Mouse (Mus musculus) forebrain, embryonic 14.5 days (tissue): Measurements from ENCODE around the gene H2afj. TPM values are rescaled to one million over a fixed set of nuclear protein-coding genes. Genes with fewer than 3 reads are reported as not detected.

Experiments used
- ATAC-seq: fragments of 200-750 bp; cut with Nextera tagmentation; 2 replicates; pipeline ENCODE4 v1.8.0; 2017; ENCODE audit warnings: mild to moderate bottlenecking, moderate library complexity
- DNase-seq: peaks from one replicate; pipeline ENCODE4 v3.0.0-alpha.2; 2015; ENCODE audit warnings: low spot score
- H3K27ac ChIP-seq: fragments of 300-500 bp; sonication (generic); 2 replicates; pipeline ENCODE4 v1.5.1; 2014; ENCODE audit warnings: low read depth, mild to moderate bottlenecking, control low read depth, low read length, moderate library complexity
- H3K27me3 ChIP-seq: fragments of 300-500 bp; sonication (generic); replicated peaks from 2 replicates; pipeline ENCODE4 v1.6.1; 2014; ENCODE audit warnings: low read length, control low read depth, mixed read lengths; ENCODE audit not compliant: control insufficient read depth, insufficient read depth
- H3K36me3 ChIP-seq: fragments of 300-500 bp; sonication (generic); 2 replicates; pipeline ENCODE4 v1.6.1; 2014; ENCODE audit warnings: low read length, control low read depth; ENCODE audit not compliant: control insufficient read depth, insufficient read depth
- H3K4me1 ChIP-seq: fragments of 300-500 bp; sonication (generic); 2 replicates; pipeline ENCODE4 v1.6.1; 2014; ENCODE audit warnings: antibody characterized with exemption, low read length, control low read depth; ENCODE audit not compliant: control insufficient read depth, insufficient read depth
- H3K4me2 ChIP-seq: fragments of 300-500 bp; sonication (generic); 2 replicates; pipeline ENCODE4 v1.6.1; 2014; ENCODE audit warnings: mild to moderate bottlenecking, control low read depth, low read length
- H3K4me3 ChIP-seq: fragments of 300-500 bp; sonication (generic); 2 replicates; pipeline ENCODE4 v1.5.1; 2014; ENCODE audit warnings: low read depth, low read length, control low read depth
- H3K9ac ChIP-seq: fragments of 300-500 bp; sonication (generic); 2 replicates; pipeline ENCODE4 v1.6.1; 2014; ENCODE audit warnings: mild to moderate bottlenecking, low read length, control low read depth, moderate library complexity
- H3K9me3 ChIP-seq: fragments of 300-500 bp; sonication (generic); replicated peaks from 2 replicates; pipeline ENCODE4 v1.6.1; 2016; ENCODE audit warnings: low read length, control low read depth, mixed read lengths; ENCODE audit not compliant: control insufficient read depth
- WGBS: fragments of 180-500 bp; shearing (Covaris S2); extraction: QIAGEN DNeasy Blood & Tissue Kit; methylation state at CpG from one replicate; pipeline ENCODE4 v1.1.7; 2014; 5-methylcytosine and 5-hydroxymethylcytosine counted together
- polyA plus RNA-seq: library from polyadenylated mRNA; unstranded; fragments of >200 nt; fragmentation: Nextera tagmentation; extraction: Ambion mirVana; gene quantifications from 2 replicates; pipeline ENCODE4 v1.2.1, GENCODE M21; 2014

H2afj gene
- polyA plus RNA-seq, 1 experiment from 2014 or later = 108 TPM

DNA sequence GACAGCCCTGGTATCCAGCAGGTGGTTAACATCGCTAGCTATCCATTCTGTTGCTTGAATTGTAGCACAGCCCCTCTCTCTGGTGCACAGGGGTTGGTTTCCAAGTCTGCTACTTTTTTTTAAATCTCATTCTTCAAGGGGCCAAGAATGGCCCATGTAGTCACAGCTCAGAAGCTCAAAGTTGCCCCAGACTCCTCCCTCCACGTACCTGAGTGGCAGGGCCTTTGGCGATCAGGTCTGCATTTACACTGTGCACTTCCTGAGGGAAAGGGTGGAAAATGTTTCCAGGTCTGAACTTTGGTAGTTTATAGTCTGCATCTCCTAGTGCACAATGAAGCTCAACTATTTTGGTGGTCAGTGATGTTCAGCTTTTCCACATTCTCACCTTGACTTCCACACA lies 39.2 kb downstream of the H2afj start:
- Histone ChIP-seq H3K4me1 (no peaks in the 10 kb centered on the region), H3K27ac (no peak overlapping the region), H3K4me3 (no peak overlapping the region), H3K4me2 (no peak overlapping the region), H3K9me3 (no peaks in the 10 kb centered on the region), H3K27me3 (no peaks in the 10 kb centered on the region), H3K36me3 (no peaks in the 10 kb centered on the region), H3K9ac (no peak overlapping the region)
- DNase-seq = no peak
- 96% methylated on average over 3 of the region's 3 CpGs for WGBS
- ATAC-seq = no peak

DNA sequence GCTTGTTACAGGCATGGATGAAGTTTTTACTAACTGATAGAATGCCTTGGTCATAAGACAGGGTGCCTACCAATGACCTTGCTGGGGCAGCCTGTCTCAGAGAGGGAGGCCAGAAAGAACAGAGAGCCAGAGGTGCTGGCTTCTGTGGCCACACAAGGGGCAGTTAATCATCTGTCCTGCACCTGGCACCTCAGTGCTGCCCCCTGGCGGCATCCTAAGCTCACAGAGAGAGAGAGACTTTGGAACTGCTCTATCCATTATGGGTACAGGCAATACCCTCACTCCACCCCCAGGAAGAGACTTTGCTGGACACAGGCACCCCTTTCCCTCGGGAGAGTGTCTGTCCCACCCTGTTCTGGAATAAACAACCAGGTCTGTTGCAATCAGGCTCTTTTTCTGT lies 39.7 kb downstream of the H2afj start:
- Histone ChIP-seq H3K9ac (no peak overlapping the region), H3K27ac (no peak overlapping the region), H3K36me3 (no peaks in the 10 kb centered on the region), H3K9me3 (no peaks in the 10 kb centered on the region), H3K27me3 (no peaks in the 10 kb centered on the region), H3K4me2 (no peak overlapping the region), H3K4me1 (no peaks in the 10 kb centered on the region), H3K4me3 (no peak overlapping the region)
- DNase-seq (no peak), ATAC-seq (no peak)
- 20% methylated on average over 2 of the region's 2 CpGs for WGBS

DNA sequence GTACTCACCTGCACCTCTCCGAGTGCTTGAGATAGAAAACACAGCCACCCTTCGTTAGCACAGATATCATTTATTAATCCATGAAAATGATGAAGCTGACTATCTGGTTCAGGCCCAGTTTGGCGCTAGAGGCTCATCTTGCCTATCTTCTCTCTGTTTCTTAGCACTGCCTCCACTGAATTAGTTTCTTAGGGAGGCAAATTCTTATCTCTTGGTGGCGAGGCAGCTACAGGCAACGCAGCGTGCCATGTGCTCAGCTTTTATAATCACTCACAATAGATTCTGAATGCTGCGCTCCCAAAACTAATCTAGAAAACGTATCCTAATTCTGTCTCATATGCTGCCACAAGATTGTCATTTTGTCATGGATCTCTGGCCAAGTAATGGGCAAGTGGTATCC lies 40.4 kb downstream of the H2afj start:
- Histone ChIP-seq H3K4me1 (no peaks in the 10 kb centered on the region), H3K9ac (no peak overlapping the region), H3K36me3 (no peaks in the 10 kb centered on the region), H3K4me2 (no peak overlapping the region), H3K27me3 (no peaks in the 10 kb centered on the region), H3K9me3 (no peaks in the 10 kb centered on the region), H3K4me3 (no peak overlapping the region), H3K27ac (no peak overlapping the region)
- DNase-seq = no peak
- 87% methylated on average over 8 of the region's 8 CpGs for WGBS
- no peak for ATAC-seq

- ATAC-seq = no peak
- DNase-seq = no peak
- Histone ChIP-seq H3K4me2 (no peak overlapping the region), H3K27me3 (no peaks in the 10 kb centered on the region), H3K4me1 (no peaks in the 10 kb centered on the region), H3K9ac (no peak overlapping the region), H3K27ac (no peak overlapping the region), H3K36me3 (no peaks in the 10 kb centered on the region), H3K9me3 (no peaks in the 10 kb centered on the region), H3K4me3 (no peak overlapping the region)
- WGBS = 89% methylated on average over 5 of the region's 5 CpGs
Measured at GRCm38 (mm10) chr6:136848971-136849370, 40.9 kb downstream of the H2afj start.

GRCm38 (mm10) chr6:136850267-136850666 lies 42.2 kb downstream of the H2afj start:
- Histone ChIP-seq H3K36me3 (no peaks in the 10 kb centered on the region), H3K4me1 (no peaks in the 10 kb centered on the region), H3K9me3 (no peaks in the 10 kb centered on the region), H3K27me3 (no peaks in the 10 kb centered on the region), H3K9ac (no peak overlapping the region), H3K27ac (no peak overlapping the region), H3K4me3 (no peak overlapping the region), H3K4me2 (no peak overlapping the region)
- 86% methylated on average over 6 of the region's 6 CpGs for WGBS
- no peak for ATAC-seq
- DNase-seq = no peak

DNA sequence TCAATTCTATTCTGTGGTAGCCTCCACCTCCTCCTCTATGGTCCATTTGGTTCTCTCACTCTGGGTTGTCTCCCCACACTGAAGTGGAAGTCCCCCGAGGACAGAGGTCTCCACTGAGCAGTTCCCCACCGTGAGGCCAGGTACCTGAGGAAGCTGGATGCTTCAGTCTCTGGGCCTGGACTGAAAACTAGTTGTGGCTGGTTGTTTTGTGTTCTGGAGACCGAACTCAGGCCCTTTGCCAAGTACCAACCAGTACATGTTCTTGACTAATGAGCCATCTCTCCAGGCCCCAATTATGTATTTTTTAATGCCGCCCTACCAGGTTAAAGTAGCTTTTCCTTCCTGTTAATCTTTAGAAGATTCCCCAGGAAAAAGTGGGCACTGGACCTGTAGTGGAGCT lies 44.3 kb downstream of the H2afj start:
- Histone ChIP-seq H3K9ac (no peak overlapping the region), H3K9me3 (no peaks in the 10 kb centered on the region), H3K27ac (no peak overlapping the region), H3K4me2 (no peak overlapping the region), H3K4me3 (no peak overlapping the region), H3K36me3 (no peaks in the 10 kb centered on the region), H3K4me1 (no peaks in the 10 kb centered on the region), H3K27me3 (no peaks in the 10 kb centered on the region)
- 69% methylated on average over 4 of the region's 4 CpGs for WGBS
- ATAC-seq (no peak), DNase-seq (no peak)

DNA sequence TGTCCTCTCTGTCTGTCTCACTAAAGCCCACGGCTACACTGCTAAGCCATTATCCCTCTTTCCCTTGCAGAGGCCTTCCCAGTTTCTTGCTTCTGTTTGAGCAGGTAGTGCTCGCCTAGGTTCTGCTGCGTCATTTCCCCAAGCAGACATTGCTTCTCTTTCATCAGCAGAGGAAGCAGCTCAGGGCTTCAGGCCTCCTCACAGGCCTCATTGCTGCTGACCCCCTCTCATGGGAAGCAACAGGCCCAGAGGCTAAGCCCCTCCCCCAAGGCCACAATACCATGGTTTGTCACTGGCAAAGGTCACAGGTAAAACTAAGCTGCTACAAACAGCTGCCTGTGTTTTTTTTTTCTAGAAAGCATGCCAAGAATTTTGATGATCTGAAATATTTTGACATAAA lies 44.7 kb downstream of the H2afj start:
- Histone ChIP-seq H3K4me2 (no peak overlapping the region), H3K27me3 (no peaks in the 10 kb centered on the region), H3K4me3 (no peak overlapping the region), H3K9me3 (no peaks in the 10 kb centered on the region), H3K9ac (no peak overlapping the region), H3K27ac (no peak overlapping the region), H3K36me3 (no peaks in the 10 kb centered on the region), H3K4me1 (no peaks in the 10 kb centered on the region)
- 61% methylated on average over 3 of the region's 3 CpGs for WGBS
- DNase-seq (peak; percentile 8), ATAC-seq (no peak)

DNA sequence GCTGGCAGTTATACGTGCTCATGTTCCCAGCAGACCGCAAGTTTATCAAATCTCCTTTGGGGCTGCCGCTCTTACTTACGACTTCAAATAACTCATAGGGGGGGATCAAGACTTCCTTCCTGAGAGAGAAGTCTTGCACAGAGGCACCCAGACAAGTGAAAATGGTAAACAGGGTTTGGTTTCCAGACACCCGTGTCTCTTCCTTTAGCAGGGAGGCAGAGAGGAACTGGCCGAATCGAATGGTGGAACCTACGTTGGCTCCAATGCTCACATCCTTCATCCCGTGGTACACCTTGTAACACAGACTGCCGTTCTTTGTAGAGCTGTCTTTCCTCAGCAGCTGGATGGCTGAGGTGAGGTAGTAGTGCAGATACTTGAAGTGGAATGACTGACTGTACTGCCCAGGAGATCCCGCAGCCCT lies 46.3 kb downstream of the H2afj start:
- DNase-seq = no peak
- no peak overlapping the region for H3K4me3 ChIP-seq
- 93% methylated on average over 11 of the region's 11 CpGs for WGBS
- no peak overlapping the region for H3K4me2 ChIP-seq
- no peaks in the 10 kb centered on the region for H3K36me3 ChIP-seq
- H3K4me1 ChIP-seq = no peaks in the 10 kb centered on the region
- no peaks in the 10 kb centered on the region for H3K9me3 ChIP-seq
- no peak overlapping the region for H3K27ac ChIP-seq
- ATAC-seq = no peak
- H3K27me3 ChIP-seq = no peaks in the 10 kb centered on the region
- H3K9ac ChIP-seq = no peak overlapping the region

DNA sequence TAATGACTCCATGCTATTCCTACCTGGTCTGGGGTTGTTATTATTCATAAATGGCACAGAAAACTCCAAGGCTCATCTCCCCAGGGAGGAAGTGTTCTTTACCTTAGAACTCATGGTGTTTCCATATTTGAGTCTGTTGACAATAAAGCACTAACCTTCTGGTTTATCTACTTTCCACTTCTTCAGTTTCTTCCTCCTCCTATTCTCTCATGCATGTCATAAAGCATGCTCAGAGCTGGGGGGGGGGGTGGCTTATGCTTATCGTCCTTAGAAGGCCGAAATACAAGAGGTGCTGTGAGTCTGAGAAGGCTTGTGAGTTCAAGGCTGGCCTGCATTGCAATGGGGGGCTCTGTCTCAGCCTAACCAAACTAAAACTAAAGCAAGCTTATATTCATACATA lies 47.1 kb downstream of the H2afj start:
- Histone ChIP-seq H3K4me3 (no peak overlapping the region), H3K9ac (no peak overlapping the region), H3K36me3 (no peaks in the 10 kb centered on the region), H3K4me2 (no peak overlapping the region), H3K27ac (no peak overlapping the region), H3K9me3 (no peaks in the 10 kb centered on the region), H3K27me3 (no peaks in the 10 kb centered on the region), H3K4me1 (no peaks in the 10 kb centered on the region)
- ATAC-seq (no peak), DNase-seq (no peak)
- WGBS = 83% methylated on average over 2 of the region's 2 CpGs
